In genomic region chr12:55599639-55600502, GRCm38 (mm10) we compare ENCODE assay signal across 8 mouse cellular contexts. TPM values are rescaled to one million over a fixed set of nuclear protein-coding genes. Genes with fewer than 3 reads are reported as not detected.
DNase-seq lines count a peak whose midpoint lies in the region; ATAC-seq and TF ChIP-seq lines count a peak whose summit lies in the region.

No protein-coding gene starts in this region.

- no peak overlapping the region for H3K27ac ChIP-seq in embryonic facial prominence, embryonic 11.5 days (replicated peaks; ENCODE audit: low read depth, low read length)
- H3K27ac ChIP-seq in heart, embryonic 11.5 days (ENCODE audit: low read depth, low read length), result no peak overlapping the region
- no peak overlapping the region for H3K27ac ChIP-seq in lung, embryonic 14.5 days (ENCODE audit: low read depth)
- no peak overlapping the region for H3K27ac ChIP-seq in neural tube, embryonic 15.5 days (replicated peaks)

- H3K27me3 ChIP-seq in embryonic facial prominence, embryonic 11.5 days (ENCODE audit: control insufficient read depth, insufficient read depth, low read length), result peaks cover 41% of the 10 kb centered on the region
- peaks cover 51% of the 10 kb centered on the region for H3K27me3 ChIP-seq in heart, embryonic 11.5 days (ENCODE audit: control insufficient read depth, insufficient read depth, low read length)
- H3K27me3 ChIP-seq in lung, embryonic 14.5 days (ENCODE audit: insufficient read depth, low read length), result peaks cover 45% of the 10 kb centered on the region
- peaks cover 62% of the 10 kb centered on the region for H3K27me3 ChIP-seq in neural tube, embryonic 15.5 days (replicated peaks)

- ATAC-seq in embryonic facial prominence, embryonic 11.5 days (replicated peaks; ENCODE audit: insufficient number of reproducible peaks, low FRiP score, low TSS enrichment, low read depth), result peak; percentile 90
- ATAC-seq in heart, embryonic 11.5 days (replicated peaks; ENCODE audit: insufficient number of reproducible peaks, low FRiP score, low TSS enrichment), result peak; percentile 86
- peak; percentile 96 for ATAC-seq in lung, embryonic 14.5 days (ENCODE audit: insufficient read depth)
- ATAC-seq in neural tube, embryonic 15.5 days (ENCODE audit: low FRiP score), result peak; percentile 63

- peak overlapping the region; percentile 71 for H3K4me2 ChIP-seq in embryonic facial prominence, embryonic 11.5 days (ENCODE audit: low read depth, low read length)
- H3K4me2 ChIP-seq in heart, embryonic 11.5 days, result peak overlapping the region; percentile 91
- H3K4me2 ChIP-seq in lung, embryonic 14.5 days, result peak overlapping the region; percentile 79
- H3K4me2 ChIP-seq in neural tube, embryonic 15.5 days, result peak overlapping the region; percentile 88

- no peak for TF ChIP-seq CTCF in lung, embryonic 14.5 days (IDR thresholded peaks at IDR 0.05; ENCODE audit: low read depth)

- H3K4me1 ChIP-seq in embryonic facial prominence, embryonic 11.5 days (ENCODE audit: control insufficient read depth, insufficient read depth, low read length), result peaks cover 16% of the 10 kb centered on the region
- H3K4me1 ChIP-seq in heart, embryonic 11.5 days (ENCODE audit: control insufficient read depth, insufficient read depth, low read length), result peaks cover 12% of the 10 kb centered on the region
- H3K4me1 ChIP-seq in lung, embryonic 14.5 days (ENCODE audit: insufficient read depth), result no peaks in the 10 kb centered on the region
- H3K4me1 ChIP-seq in neural tube, embryonic 15.5 days, result peaks cover 26% of the 10 kb centered on the region

- no peaks in the 10 kb centered on the region for H3K9me3 ChIP-seq in embryonic facial prominence, embryonic 11.5 days (replicated peaks; ENCODE audit: control insufficient read depth, low read length)
- no peaks in the 10 kb centered on the region for H3K9me3 ChIP-seq in heart, embryonic 11.5 days (replicated peaks; ENCODE audit: control insufficient read depth, low read length)
- no peaks in the 10 kb centered on the region for H3K9me3 ChIP-seq in lung, embryonic 14.5 days (ENCODE audit: low read depth, low read length)
- no peaks in the 10 kb centered on the region for H3K9me3 ChIP-seq in neural tube, embryonic 15.5 days (replicated peaks)

- peak overlapping the region; percentile 42 for H3K4me3 ChIP-seq in embryonic facial prominence, embryonic 11.5 days (ENCODE audit: low read depth, low read length)
- peak overlapping the region; percentile 55 for H3K4me3 ChIP-seq in heart, embryonic 11.5 days (ENCODE audit: low read depth, low read length)
- peak overlapping the region; percentile 43 for H3K4me3 ChIP-seq in lung, embryonic 14.5 days (ENCODE audit: low read depth, low read length)
- peak overlapping the region; percentile 47 for H3K4me3 ChIP-seq in neural tube, embryonic 15.5 days (replicated peaks)

- H3K9ac ChIP-seq in embryonic facial prominence, embryonic 11.5 days (replicated peaks; ENCODE audit: low read length), result no peak overlapping the region
- H3K9ac ChIP-seq in heart, embryonic 11.5 days (ENCODE audit: low read depth, low read length), result no peak overlapping the region
- no peak overlapping the region for H3K9ac ChIP-seq in lung, embryonic 14.5 days
- H3K9ac ChIP-seq in neural tube, embryonic 15.5 days (replicated peaks), result peak overlapping the region; percentile 45

- under 1% methylated on average over 94 of the region's 109 CpGs for WGBS in embryonic facial prominence, embryonic 11.5 days
- WGBS in heart, embryonic 11.5 days (ENCODE audit: insufficient replicate concordance), result under 1% methylated on average over 109 of the region's 109 CpGs
- WGBS in lung, embryonic 14.5 days, result 2% methylated on average over 98 of the region's 109 CpGs
- WGBS in neural tube, embryonic 15.5 days, result under 1% methylated on average over 107 of the region's 109 CpGs

- DNase-seq in right cerebral cortex, adult 2 months (ENCODE audit: low spot score in 2 of 2), result peak; percentile 21 to 28
- no peak for DNase-seq in right cerebral cortex, adult 18-20 months
- peak; percentile 81 for DNase-seq in embryonic facial prominence, embryonic 11.5 days (ENCODE audit: low spot score)
- DNase-seq in kidney, adult 9 months, result peak; percentile 52
- peak; percentile 87 for DNase-seq in lung, embryonic 14.5 days
- peak; percentile 22 to 29 for DNase-seq in thymus, postnatal 36 days

- H3K36me3 ChIP-seq in embryonic facial prominence, embryonic 11.5 days (replicated peaks; ENCODE audit: control insufficient read depth, insufficient read depth, low read depth, low read length), result no peaks in the 10 kb centered on the region
- H3K36me3 ChIP-seq in heart, embryonic 11.5 days (ENCODE audit: control insufficient read depth, insufficient read depth, low read length), result no peaks in the 10 kb centered on the region
- no peaks in the 10 kb centered on the region for H3K36me3 ChIP-seq in lung, embryonic 14.5 days (ENCODE audit: insufficient read depth)
- H3K36me3 ChIP-seq in neural tube, embryonic 15.5 days, result 0 out of 2 replicates have a peak, but pooled peaks cover 3% of the 10 kb centered on the region

RNA-seq across cellular contexts. Expression of gene Insm2, which starts 0.6 kb away (rescaled TPM):
- 0.28 and 0.48 TPM in 2 replicates for polyA plus RNA-seq in embryonic facial prominence, embryonic 11.5 days (2014; fragmentation: Nextera tagmentation; extraction: Ambion mirVana)
- 0.07 TPM in 1 of 2 replicates, not detected in the other for polyA plus RNA-seq in heart, embryonic 11.5 days (2014; fragmentation: Nextera tagmentation; extraction: Ambion mirVana)
- 0.16 and 0.20 TPM in 2 replicates for polyA plus RNA-seq in lung, embryonic 14.5 days (2014; fragmentation: Nextera tagmentation; extraction: Ambion mirVana)
- polyA plus RNA-seq in neural tube, embryonic 15.5 days (2015; fragmentation: Nextera tagmentation; extraction: Ambion mirVana), result 0.45 and 1.1 TPM in 2 replicates

RNA-seq across cellular contexts. Expression of gene Aldoart2, which starts 34.8 kb away (rescaled TPM):
- 0.25 TPM in 2 replicates for polyA plus RNA-seq in embryonic facial prominence, embryonic 11.5 days (2014; fragmentation: Nextera tagmentation; extraction: Ambion mirVana)
- 0.19 and 0.28 TPM in 2 replicates for polyA plus RNA-seq in heart, embryonic 11.5 days (2014; fragmentation: Nextera tagmentation; extraction: Ambion mirVana)
- polyA plus RNA-seq in lung, embryonic 14.5 days (2014; fragmentation: Nextera tagmentation; extraction: Ambion mirVana), result not detected in 2 replicates
- 0.09 and 0.14 TPM in 2 replicates for polyA plus RNA-seq in neural tube, embryonic 15.5 days (2015; fragmentation: Nextera tagmentation; extraction: Ambion mirVana)
